Mouse (Mus musculus) G1E-ER4 (cell line): ENCODE results near the gene Oaz1. TPM values are rescaled to one million over a fixed set of nuclear protein-coding genes. Genes with fewer than 3 reads are reported as not detected.

Source experiments
- GATA1 ChIP-seq: IDR thresholded peaks from one replicate; pipeline ENCODE4 v1.8.0; 2012; ENCODE audit warnings: low read length, inconsistent platforms
- polyA plus RNA-seq: library from polyadenylated mRNA; stranded (reverse); fragments of >175 nt; gene quantifications from 2 replicates; pipeline ENCODE4 v1.2.3, GENCODE M21; 2012

The Oaz1 gene
- 1,739 and 1,884 TPM in 2 replicates for polyA plus RNA-seq

DNA sequence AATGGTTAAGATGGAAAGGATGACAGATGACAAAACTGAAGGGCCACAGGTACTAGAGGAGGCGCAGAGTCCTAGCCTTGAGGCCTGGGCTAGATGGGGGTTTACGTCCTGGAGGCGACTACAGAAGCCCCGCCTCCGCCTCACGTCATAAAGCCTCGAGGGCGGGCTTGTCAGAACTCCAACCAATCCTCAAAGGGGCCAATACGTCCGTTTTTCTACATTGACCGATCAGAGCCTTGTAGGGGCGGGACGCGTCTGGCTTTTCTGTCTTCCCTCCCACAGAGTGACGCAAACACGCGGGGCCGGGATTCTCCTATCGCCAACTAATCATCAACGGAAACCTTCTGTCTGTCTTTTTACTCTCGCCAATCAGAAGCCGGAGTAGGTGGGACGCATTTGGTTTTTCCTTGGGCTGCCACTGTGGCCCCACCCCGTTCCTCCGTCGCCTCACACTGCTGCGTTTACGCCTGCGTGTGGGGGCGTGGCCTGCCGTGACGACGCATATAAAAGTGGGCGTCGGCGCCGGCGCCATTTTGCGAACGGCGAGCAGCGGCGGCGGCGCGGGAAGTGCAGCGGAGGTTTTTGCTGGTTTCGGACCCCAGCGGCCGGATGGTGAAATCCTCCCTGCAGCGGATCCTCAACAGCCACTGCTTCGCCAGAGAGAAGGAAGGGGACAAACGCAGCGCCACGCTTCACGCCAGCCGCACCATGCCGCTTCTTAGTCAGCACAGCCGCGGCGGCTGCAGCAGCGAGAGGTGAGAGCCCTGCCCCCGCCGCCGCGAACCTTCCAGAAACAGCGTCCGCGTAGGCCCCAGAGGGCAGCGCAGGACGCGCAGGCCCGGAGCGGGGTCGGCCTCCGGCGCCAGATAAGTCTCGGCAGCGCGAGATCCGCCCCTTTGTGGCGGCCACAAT is at the start of gene Oaz1:
Gene Oaz1 (plus strand): TSS at position 506 of the 912 bp plus-strand sequence.
- no peak for TF ChIP-seq GATA1

DNA sequence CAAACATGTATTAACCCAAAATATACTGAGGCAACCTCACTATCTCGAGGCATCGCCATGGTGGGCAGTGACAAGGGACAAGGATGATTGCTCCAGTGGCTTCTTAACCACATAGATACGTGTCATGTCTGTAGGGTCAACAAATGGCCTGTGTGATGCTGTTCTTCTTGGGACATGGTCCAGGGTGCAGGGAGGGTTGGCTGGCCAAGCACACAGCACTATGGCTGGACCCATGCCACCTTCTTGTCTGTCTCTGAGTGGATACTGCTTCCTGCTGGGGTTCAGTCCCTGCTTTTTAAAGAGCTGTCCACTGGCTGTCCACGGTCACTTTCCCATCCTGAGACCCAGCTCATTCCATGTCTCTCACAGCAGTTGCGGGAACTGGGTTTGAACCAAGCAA is 49.3 kb upstream of the Oaz1 start:
- TF ChIP-seq GATA1, result no peak

DNA sequence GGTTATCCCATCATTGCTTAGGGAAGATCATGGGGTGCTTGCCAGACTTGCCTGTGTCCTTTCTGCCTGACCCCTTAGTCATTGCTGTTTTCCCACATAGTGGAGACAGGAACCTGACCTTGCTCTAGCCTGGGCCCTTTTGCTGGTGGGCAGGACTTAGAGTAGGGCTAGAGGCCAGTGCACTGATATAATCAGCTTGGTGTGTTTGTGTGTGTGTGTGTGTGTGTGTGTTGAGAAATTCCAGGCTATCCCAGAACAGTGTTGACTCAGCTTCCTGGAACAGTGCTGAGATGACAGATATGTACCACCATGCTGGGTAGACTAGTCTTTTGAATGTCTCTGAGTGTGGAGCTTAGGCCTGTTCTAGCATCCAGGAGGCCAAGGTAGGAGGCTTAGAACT is 46.9 kb upstream of the Oaz1 start:
- TF ChIP-seq GATA1, result no peak

DNA sequence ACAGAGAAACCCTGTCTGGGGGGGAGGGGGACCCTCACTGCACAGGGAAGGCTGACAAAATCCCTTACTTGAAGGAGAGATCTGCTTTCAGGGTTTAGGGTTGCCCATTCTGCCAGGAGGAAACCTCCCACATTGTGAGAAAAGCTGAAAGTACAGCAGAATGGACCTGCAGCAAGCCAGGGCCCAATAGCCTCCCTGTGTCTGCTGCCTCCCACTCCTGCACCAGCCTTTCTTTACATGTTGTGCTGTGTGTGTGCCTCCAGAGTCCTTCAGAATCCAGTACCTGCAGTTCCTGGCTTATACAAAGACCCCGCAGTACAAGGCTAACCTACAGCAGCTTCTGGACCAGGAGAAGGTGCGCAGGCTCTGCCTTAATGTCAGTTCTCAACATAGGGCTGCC is 42.2 kb upstream of the Oaz1 start:
- TF ChIP-seq GATA1, result no peak

DNA sequence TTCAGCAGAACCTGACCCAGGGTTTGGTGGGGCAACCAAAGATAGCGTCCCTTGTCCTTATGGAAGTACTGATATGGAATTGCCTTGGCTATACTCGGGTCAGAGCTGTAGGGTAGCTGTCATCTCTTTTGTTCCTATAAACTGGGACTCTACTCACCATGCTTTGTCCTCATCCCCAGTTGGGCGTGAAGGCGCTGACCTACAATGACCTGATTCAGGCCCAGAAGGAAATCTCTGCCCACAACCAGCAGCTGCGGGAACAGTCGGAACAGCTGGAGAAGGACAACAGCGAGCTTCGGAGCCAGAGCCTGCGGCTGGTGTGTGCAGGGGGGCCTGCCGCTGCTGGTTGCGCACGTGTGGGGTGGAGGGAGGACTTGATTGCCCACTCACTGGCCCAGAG is 41.6 kb upstream of the Oaz1 start:
- TF ChIP-seq GATA1, result no peak

DNA sequence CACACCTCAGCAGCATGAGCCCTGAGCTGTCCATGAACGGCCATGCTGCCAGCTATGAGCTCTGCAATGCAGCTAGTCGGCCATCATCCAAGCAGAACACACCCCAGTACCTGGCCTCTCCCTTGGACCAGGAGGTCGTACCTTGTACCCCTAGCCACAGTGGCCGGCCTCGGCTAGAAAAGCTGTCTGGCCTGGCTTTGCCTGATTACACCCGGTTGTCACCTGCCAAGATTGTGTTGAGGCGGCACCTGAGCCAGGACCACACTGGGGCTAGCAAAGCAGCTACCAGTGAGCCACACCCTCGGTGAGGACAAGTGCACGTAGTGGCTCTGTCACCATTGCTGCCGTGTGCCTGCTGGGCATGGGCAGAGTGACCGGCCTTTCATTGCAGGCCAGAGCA is 40.5 kb upstream of the Oaz1 start:
- no peak for TF ChIP-seq GATA1

DNA sequence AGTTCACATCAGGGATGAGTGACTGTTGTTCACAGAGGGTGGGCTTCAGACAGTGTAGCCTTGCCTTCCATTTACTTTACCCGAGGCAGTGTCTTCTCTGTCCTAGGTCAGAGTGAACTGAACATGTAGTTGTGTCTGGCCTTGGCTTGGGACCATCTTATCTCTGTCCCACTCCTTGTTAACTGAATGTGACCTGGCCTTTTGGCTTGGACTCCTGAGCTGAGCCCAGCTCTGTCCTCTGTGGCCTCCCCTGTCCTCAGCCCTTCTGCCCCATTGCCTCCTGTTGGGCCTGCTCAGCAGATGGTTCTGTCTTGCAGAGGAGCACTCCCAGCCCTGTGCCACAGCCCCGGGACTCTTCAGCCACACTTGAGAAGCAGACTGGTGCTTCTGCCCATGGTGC is 38.9 kb upstream of the Oaz1 start:
- no peak for TF ChIP-seq GATA1

DNA sequence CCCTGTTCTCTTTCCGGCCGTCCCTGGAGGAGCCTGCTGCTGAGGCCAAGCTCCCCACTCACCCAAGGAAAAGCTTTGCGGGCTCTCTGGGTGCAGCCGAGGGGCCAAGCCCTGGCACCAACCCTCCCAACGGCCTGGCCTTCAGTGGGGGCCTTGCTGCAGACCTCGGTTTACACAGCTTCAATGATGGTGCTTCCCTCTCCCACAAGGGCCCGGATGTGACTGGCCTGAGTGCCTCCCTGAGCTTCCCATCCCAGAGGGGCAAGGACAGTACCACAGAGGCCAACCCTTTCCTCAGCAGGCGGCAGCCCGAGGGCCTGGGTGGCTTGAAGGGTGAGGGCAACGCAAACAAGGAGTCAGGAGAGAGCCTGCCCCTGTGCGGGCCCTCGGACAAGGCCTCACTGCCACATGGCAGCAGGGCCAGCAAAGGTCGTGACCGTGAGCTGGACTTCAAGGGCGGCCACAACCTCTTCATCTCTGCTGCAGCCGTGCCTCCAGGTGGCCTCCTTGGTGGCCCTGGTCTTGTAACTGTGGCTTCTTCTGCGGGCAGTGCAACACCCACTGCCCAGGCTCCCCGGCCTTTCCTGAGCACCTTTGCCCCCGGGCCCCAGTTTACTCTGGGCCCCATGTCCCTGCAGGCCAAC is 35.6 kb upstream of the Oaz1 start:
- no peak for TF ChIP-seq GATA1

DNA sequence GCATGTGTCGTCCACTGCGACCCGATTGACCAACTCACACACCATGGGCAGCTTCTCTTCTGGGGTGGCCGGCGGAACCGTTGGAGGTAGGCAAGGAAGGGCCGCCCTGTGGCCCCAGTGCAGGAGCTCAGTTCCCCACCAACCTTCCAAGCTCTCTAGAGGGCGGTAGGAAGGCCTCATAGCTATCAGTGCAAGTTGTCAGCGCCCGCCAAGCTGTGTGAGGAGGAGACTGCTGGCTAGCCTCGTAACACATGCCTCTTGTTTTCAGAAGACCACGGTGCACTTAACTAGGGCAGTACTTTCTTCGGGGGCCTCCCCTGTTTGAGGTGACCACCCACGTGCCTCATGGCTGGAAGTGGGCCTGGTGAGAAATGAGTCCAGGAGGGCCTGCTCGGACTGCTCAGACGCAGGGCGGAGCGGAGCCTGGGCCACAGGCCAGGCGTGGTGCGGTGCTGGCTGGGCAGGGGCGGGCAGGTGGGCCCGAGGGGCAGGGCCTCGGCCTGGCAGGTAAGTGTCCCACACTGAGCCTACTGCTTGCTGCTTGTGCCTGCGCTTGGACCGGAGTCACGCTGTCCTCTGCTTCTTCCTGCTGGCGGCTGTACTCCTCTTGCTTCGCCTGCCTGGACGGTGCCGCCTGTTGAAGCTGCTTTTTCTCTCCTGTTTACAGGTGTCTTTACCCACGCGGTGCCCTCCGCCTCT is 34.8 kb upstream of the Oaz1 start:
- no peak for TF ChIP-seq GATA1

DNA sequence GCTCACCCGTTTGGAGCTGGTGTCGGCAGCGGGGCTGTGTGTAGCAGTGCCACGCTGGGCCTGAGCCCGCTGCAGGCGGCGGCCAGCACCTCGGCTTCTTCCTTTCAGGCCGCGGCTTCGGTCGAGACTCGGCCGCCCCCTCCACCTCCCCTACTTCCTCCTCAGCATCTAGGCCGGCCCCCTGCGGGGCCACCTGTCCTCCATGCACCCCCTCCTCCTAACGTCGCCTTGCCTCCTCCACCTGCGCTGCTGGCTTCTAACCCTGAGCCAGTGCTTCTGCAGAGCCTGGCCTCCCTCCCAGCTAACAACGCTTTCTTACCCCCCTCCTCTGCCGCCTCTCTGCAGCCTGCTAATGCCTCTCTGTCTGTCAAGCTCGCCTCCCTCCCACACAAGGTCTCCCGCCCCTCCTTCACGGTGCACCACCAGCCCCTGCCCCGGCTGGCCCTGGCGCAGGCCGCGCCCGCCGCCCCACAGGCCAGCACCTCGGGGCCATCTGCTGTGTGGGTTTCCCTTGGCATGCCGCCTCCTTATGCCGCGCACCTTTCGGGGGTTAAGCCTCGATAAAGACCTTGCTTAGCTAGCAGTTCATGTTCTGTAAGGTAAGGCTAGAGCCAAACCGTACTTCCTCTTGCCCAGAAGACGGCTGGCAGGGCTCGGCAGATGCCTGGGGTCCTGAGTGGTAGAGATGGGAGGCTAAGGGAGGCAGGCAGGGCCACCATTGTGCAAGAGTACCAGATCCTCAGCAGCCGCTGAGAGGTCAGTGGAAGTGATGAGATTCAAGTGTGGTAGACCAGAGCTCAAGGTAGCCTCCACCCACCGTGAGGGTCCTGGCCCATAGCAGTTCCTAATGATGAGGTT is 34.1 kb upstream of the Oaz1 start:
- no peak for TF ChIP-seq GATA1

DNA sequence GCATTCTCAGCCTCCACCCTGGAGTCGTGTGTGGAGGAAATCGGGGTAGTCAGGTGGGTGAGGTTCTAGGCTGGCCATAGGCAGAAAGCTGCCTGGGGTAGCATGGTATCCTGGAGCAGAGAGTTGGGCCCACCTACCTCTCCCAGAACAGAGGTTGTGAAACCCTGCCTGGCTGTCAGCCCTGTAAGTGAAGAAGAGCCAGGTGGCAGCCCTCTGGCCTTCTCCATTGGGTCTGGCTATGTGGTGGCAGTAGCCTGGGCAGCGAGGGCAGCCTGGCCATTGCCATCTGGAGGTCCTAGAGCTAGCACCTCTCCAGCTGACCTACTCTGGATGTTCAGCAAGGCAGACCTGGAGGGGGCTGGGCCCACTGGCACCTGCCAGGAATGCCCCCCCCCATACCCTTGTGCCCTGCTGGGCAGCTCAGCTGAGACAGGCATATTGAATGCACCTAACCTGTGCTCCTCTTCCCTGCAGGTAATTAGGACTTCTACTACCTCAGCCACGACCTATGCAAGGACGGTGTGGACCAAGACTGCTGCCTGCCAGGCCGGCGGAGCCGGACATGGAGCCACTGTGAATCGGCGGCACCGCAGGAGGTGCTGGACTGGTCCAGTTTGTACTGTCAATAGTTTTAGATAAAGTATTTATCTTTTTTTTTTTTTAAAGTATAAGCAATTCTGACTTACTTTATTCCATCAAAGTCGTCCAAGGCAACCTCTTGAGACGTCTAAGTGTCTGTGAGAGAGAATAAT is 33.2 kb upstream of the Oaz1 start:
- TF ChIP-seq GATA1, result no peak

DNA sequence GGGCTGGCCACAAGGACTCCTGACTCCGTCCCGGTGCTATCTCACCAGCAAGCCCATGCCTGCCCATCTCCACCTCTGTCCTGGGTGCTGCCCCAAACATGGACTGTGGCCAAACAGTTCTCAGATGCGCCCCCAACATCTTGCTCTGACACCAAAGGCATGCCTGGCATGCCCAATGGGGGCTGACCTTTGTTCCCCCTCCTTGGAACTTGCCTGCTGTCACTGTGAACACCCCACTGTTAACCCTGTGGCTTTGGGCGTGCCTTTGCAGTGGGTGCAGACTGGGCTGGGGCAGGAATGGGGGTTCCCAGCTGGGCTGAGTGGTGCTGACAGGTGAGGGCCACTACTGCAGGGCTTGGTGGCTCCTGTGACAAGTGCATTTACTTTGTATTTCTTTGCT is 32.7 kb upstream of the Oaz1 start:
- TF ChIP-seq GATA1, result no peak

DNA sequence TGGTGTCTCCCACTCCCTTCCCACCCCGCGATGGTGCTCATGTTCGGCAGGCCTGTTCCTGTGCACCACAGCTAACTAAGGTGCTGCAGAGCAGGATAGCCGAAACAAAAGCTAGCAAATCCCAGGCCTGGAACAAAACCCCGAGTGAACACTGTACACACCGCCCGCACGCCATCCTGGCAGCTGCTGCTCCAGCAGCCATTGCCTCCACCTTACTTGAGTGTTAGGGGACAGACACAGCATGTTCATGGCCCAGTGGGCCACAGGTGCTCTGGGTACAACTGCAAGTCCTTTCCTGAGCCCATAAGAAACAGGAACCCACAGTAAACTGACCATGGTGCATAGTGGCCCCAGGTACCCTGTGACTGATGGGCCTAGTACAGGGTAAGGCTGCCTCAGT is 31.7 kb upstream of the Oaz1 start:
- no peak for TF ChIP-seq GATA1

DNA sequence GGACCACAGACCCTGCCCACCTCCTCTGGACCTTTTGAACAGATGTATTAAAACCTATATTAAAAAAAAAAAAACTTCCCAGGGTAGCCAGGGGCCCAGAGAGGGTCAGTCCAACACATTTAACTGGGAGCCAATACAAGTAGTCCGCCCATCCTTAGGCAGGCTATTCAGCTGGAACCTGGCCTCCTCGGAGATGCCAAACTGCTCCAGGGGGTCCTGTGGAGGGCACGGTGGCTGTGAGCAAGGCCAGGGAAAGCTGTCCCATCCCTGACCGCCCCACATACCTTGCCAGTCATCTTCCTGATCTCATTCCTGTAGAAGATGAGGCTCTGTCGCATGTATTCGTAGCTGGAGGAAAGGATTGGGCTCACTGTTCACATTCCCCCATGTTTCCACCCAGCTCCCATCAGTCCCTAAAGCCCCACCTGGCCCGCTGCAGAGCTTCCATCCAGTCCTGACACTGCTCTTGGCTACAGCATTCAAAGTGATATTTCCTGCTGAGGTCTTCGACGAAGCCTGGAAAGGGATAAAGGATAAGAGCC is 30.1 kb upstream of the Oaz1 start:
- TF ChIP-seq GATA1, result no peak
